Mouse (Mus musculus): ENCODE results near the gene Tmem143. TPM values are rescaled to one million over a fixed set of nuclear protein-coding genes. Genes with fewer than 3 reads are reported as not detected.
A peak's percentile ranks its signal among the peaks of the same experiment; 100 is the strongest.
"Not testable (repeated sequence)": the region's sequence is repeated elsewhere in the genome, so short reads cannot be mapped to it uniquely, and the experiment has no call there.

Gene Tmem143
- polyA plus RNA-seq, 1 experiment from 2014 or later: 5.8 TPM

- Histone ChIP-seq H3K27me3 (replicated peaks) (peaks cover 52% of the 10 kb centered on the region), H3K4me2 (peak overlapping the region; percentile 67), H3K4me3 (peak overlapping the region; percentile 44), H3K4me1 (peaks cover 53% of the 10 kb centered on the region), H3K27ac (replicated peaks) (no peak overlapping the region), H3K9me3 (no peaks in the 10 kb centered on the region), H3K36me3 (peaks cover 4% of the 10 kb centered on the region), H3K9ac (peak overlapping the region; percentile 77)
- 16% methylated on average over 8 of the region's 8 CpGs for WGBS
- ATAC-seq (ENCODE audit: extremely low read depth, insufficient number of reproducible peaks, low FRiP score, low TSS enrichment): no peak
These were observed 27.6 kb upstream of the Tmem143 start for GRCm38 (mm10) chr7:45869107-45869670.

- Histone ChIP-seq H3K36me3 (peaks cover 10% of the 10 kb centered on the region), H3K27me3 (replicated peaks) (peaks cover 52% of the 10 kb centered on the region), H3K9ac (peak overlapping the region; percentile 77), H3K4me2 (peak overlapping the region; percentile 67), H3K27ac (replicated peaks) (no peak overlapping the region), H3K9me3 (no peaks in the 10 kb centered on the region), H3K4me3 (peak overlapping the region; percentile 44), H3K4me1 (peaks cover 59% of the 10 kb centered on the region)
- ATAC-seq (ENCODE audit: extremely low read depth, insufficient number of reproducible peaks, low FRiP score, low TSS enrichment): no peak
- WGBS: 4% methylated on average over 14 of the region's 14 CpGs
These were observed 27.0 kb upstream of the Tmem143 start for GRCm38 (mm10) chr7:45869787-45870186.

GRCm38 (mm10) chr7:45870282-45871058 lies 26.3 kb upstream of the Tmem143 start:
- Histone ChIP-seq H3K36me3 (peaks cover 16% of the 10 kb centered on the region), H3K27ac (replicated peaks) (no peak overlapping the region), H3K9me3 (no peaks in the 10 kb centered on the region), H3K27me3 (replicated peaks) (peaks cover 52% of the 10 kb centered on the region), H3K4me1 (peaks cover 62% of the 10 kb centered on the region), H3K9ac (peak overlapping the region; percentile 77), H3K4me3 (peak overlapping the region; percentile 44), H3K4me2 (peak overlapping the region; percentile 67)
- WGBS: 1% methylated on average over 30 of the region's 30 CpGs
- ATAC-seq (ENCODE audit: extremely low read depth, insufficient number of reproducible peaks, low FRiP score, low TSS enrichment): no peak

GRCm38 (mm10) chr7:45872624-45873023 lies 24.1 kb upstream of the Tmem143 start, which contains the start of gene Kdelr1:
Kdelr1 (plus strand) TSS chr7:45872772.
- no peaks in the 10 kb centered on the region for H3K9me3 ChIP-seq
- H3K9ac ChIP-seq: peak within 1 kb of the TSS; percentile 97
- peaks cover 38% of the 10 kb centered on the region for H3K36me3 ChIP-seq
- ATAC-seq (ENCODE audit: extremely low read depth, insufficient number of reproducible peaks, low FRiP score, low TSS enrichment): peak; percentile 48; the same call in 1 of the 2 replicates
- under 1% methylated on average over 18 of the region's 18 CpGs for WGBS
- H3K27ac ChIP-seq (replicated peaks): peak within 1 kb of the TSS; percentile 94
- H3K27me3 ChIP-seq (replicated peaks): peaks cover 45% of the 10 kb centered on the region
- H3K4me1 ChIP-seq: peaks cover 50% of the 10 kb centered on the region
- H3K4me2 ChIP-seq: peak within 1 kb of the TSS; percentile 88
- peak within 1 kb of the TSS; percentile 76 for H3K4me3 ChIP-seq

GRCm38 (mm10) chr7:45873061-45873947 lies 23.4 kb upstream of the Tmem143 start:
- Histone ChIP-seq H3K4me1 (peaks cover 43% of the 10 kb centered on the region), H3K27me3 (replicated peaks) (peaks cover 38% of the 10 kb centered on the region), H3K9ac (peak overlapping the region; percentile 97), H3K36me3 (peaks cover 44% of the 10 kb centered on the region), H3K4me3 (peak overlapping the region; percentile 76), H3K27ac (replicated peaks) (peak overlapping the region; percentile 94), H3K9me3 (no peaks in the 10 kb centered on the region), H3K4me2 (peak overlapping the region; percentile 88)
- ATAC-seq (ENCODE audit: extremely low read depth, insufficient number of reproducible peaks, low FRiP score, low TSS enrichment): peak; percentile 45; the same call in 1 of the 2 replicates
- 3% methylated on average over 28 of the region's 28 CpGs for WGBS

- Histone ChIP-seq H3K4me3 (no peak overlapping the region), H3K4me1 (peaks cover 17% of the 10 kb centered on the region), H3K27me3 (replicated peaks) (peaks cover 2% of the 10 kb centered on the region), H3K9me3 (no peaks in the 10 kb centered on the region), H3K36me3 (peaks cover 80% of the 10 kb centered on the region), H3K9ac (no peak overlapping the region), H3K27ac (replicated peaks) (no peak overlapping the region), H3K4me2 (no peak overlapping the region)
- WGBS: 94% methylated on average over 7 of the region's 7 CpGs
- ATAC-seq (ENCODE audit: extremely low read depth, insufficient number of reproducible peaks, low FRiP score, low TSS enrichment): no peak
These were observed 19.8 kb upstream of the Tmem143 start for GRCm38 (mm10) chr7:45876895-45877294.

- H3K9me3 ChIP-seq; H3K4me2 ChIP-seq; H3K27me3 ChIP-seq (replicated peaks); H3K4me3 ChIP-seq; H3K9ac ChIP-seq; H3K27ac ChIP-seq (replicated peaks); ATAC-seq (ENCODE audit: extremely low read depth, insufficient number of reproducible peaks, low FRiP score, low TSS enrichment): not testable (repeated sequence)
- H3K4me1 ChIP-seq: peaks cover 17% of the 10 kb centered on the region
- WGBS: 81% methylated on average over 1 of the region's 1 CpGs
- H3K36me3 ChIP-seq: peaks cover 94% of the 10 kb centered on the region
These were observed 18.5 kb upstream of the Tmem143 start, which contains the start of gene Grin2d for GRCm38 (mm10) chr7:45878278-45878677. Grin2d (minus strand) TSS chr7:45878378.

GRCm38 (mm10) chr7:45880531-45880930 lies 16.2 kb upstream of the Tmem143 start:
- H3K4me3 ChIP-seq: no peak overlapping the region
- no peak overlapping the region for H3K9ac ChIP-seq
- no peaks in the 10 kb centered on the region for H3K27me3 ChIP-seq (replicated peaks)
- H3K27ac ChIP-seq (replicated peaks): no peak overlapping the region
- peaks cover 99% of the 10 kb centered on the region for H3K36me3 ChIP-seq
- no peak for ATAC-seq (ENCODE audit: extremely low read depth, insufficient number of reproducible peaks, low FRiP score, low TSS enrichment)
- H3K9me3 ChIP-seq: no peaks in the 10 kb centered on the region
- H3K4me1 ChIP-seq: no peaks in the 10 kb centered on the region
- H3K4me2 ChIP-seq: no peak overlapping the region
- 92% methylated on average over 4 of the region's 4 CpGs for WGBS

GRCm38 (mm10) chr7:45881011-45881410 lies 15.7 kb upstream of the Tmem143 start:
- Histone ChIP-seq H3K4me1 (no peaks in the 10 kb centered on the region), H3K27me3 (replicated peaks) (no peaks in the 10 kb centered on the region), H3K27ac (replicated peaks) (no peak overlapping the region), H3K9me3 (no peaks in the 10 kb centered on the region), H3K36me3 (peaks cover 97% of the 10 kb centered on the region), H3K4me2 (no peak overlapping the region), H3K9ac (no peak overlapping the region), H3K4me3 (no peak overlapping the region)
- no peak for ATAC-seq (ENCODE audit: extremely low read depth, insufficient number of reproducible peaks, low FRiP score, low TSS enrichment)
- WGBS: 96% methylated on average over 2 of the region's 2 CpGs

- no peak for ATAC-seq (ENCODE audit: extremely low read depth, insufficient number of reproducible peaks, low FRiP score, low TSS enrichment)
- H3K36me3 ChIP-seq: peaks cover 35% of the 10 kb centered on the region
- H3K27me3 ChIP-seq (replicated peaks): no peaks in the 10 kb centered on the region
- WGBS: 37% methylated on average over 3 of the region's 3 CpGs
- H3K4me1 ChIP-seq: no peaks in the 10 kb centered on the region
- H3K9ac ChIP-seq: no peak overlapping the region; the same call in 1 of the 2 replicates
- no peak overlapping the region for H3K4me2 ChIP-seq
- no peak overlapping the region for H3K4me3 ChIP-seq
- no peak overlapping the region for H3K27ac ChIP-seq (replicated peaks)
- H3K9me3 ChIP-seq: no peaks in the 10 kb centered on the region
These were observed 9.5 kb upstream of the Tmem143 start for GRCm38 (mm10) chr7:45887246-45887645.

- no peaks in the 10 kb centered on the region for H3K27me3 ChIP-seq (replicated peaks)
These were observed 4.1 kb upstream of the Tmem143 start for GRCm38 (mm10) chr7:45892651-45893050.

More at GRCm38 (mm10) chr7:45892651-45893050, 4.1 kb upstream of the Tmem143 start:
- Histone ChIP-seq H3K36me3 (no peaks in the 10 kb centered on the region), H3K9ac (no peak overlapping the region), H3K4me3 (no peak overlapping the region), H3K9me3 (no peaks in the 10 kb centered on the region), H3K4me1 (peaks cover 11% of the 10 kb centered on the region), H3K27ac (replicated peaks) (no peak overlapping the region), H3K4me2 (no peak overlapping the region)
- 78% methylated on average over 2 of the region's 2 CpGs for WGBS
- no peak for ATAC-seq (ENCODE audit: extremely low read depth, insufficient number of reproducible peaks, low FRiP score, low TSS enrichment)

Data from heart, embryonic 13.5 days (tissue).